Mouse (Mus musculus): ENCODE data around the gene Gpx4. TPM values are rescaled to one million over a fixed set of nuclear protein-coding genes. Genes with fewer than 3 reads are reported as not detected.
"Not testable (repeated sequence)": the region's sequence is repeated elsewhere in the genome, so short reads cannot be mapped to it uniquely, and the experiment has no call there.

Gpx4 gene
- polyA plus RNA-seq, 1 experiment: 964 TPM

- H3K4me1 ChIP-seq (ENCODE audit: control insufficient read depth, insufficient read depth, low read length): peaks cover 16% of the 10 kb centered on the region; the same call in 1 of the 2 replicates
- H3K27me3 ChIP-seq (ENCODE audit: control insufficient read depth, insufficient read depth, low read length): no peaks in the 10 kb centered on the region
- peak; percentile 100 for DNase-seq
- TF ChIP-seq POLR2A (IDR thresholded peaks at IDR 0.05; ENCODE audit: borderline replicate concordance, insufficient read depth, low read length) (peak; percentile 98), CTCF (IDR thresholded peaks at IDR 0.05; ENCODE audit: borderline replicate concordance, insufficient read depth, low read depth, low read length) (no peak)
- peak overlapping the region; percentile 96 for H3K4me3 ChIP-seq (replicated peaks; ENCODE audit: insufficient read depth, low read depth, low read length)
- peak overlapping the region; percentile 86 for H3K27ac ChIP-seq (ENCODE audit: insufficient read depth, low read length)
- WGBS: under 1% methylated on average over 47 of the region's 47 CpGs
Measured at GRCm38 (mm10) chr10:80053259-80053780, 6.4 kb downstream of the Gpx4 start.

GRCm38 (mm10) chr10:80053831-80054815, 7.2 kb downstream of the Gpx4 start:
- WGBS: under 1% methylated on average over 77 of the region's 77 CpGs
- Histone ChIP-seq H3K4me1 (ENCODE audit: control insufficient read depth, insufficient read depth, low read length) (peaks cover 16% of the 10 kb centered on the region; the same call in 1 of the 2 replicates), H3K4me3 (replicated peaks; ENCODE audit: insufficient read depth, low read depth, low read length) (peak overlapping the region; percentile 96), H3K27ac (ENCODE audit: insufficient read depth, low read length) (peak overlapping the region; percentile 86), H3K27me3 (ENCODE audit: control insufficient read depth, insufficient read depth, low read length) (no peaks in the 10 kb centered on the region)
- TF ChIP-seq CTCF (IDR thresholded peaks at IDR 0.05; ENCODE audit: borderline replicate concordance, insufficient read depth, low read depth, low read length) (no peak), POLR2A (IDR thresholded peaks at IDR 0.05; ENCODE audit: borderline replicate concordance, insufficient read depth, low read length) (no peak)
- DNase-seq: peak; percentile 74 to 77

- 1% methylated on average over 3 of the region's 3 CpGs for WGBS
- peak in 1 of 2 experiments; percentile 57 for DNase-seq
- Histone ChIP-seq H3K4me1 (ENCODE audit: control insufficient read depth, insufficient read depth, low read length) (peaks cover 16% of the 10 kb centered on the region; the same call in 1 of the 2 replicates), H3K27ac (ENCODE audit: insufficient read depth, low read length) (peak overlapping the region; percentile 86; the same call in 1 of the 2 replicates), H3K4me3 (replicated peaks; ENCODE audit: insufficient read depth, low read depth, low read length) (peak overlapping the region; percentile 96)
- H3K27me3 ChIP-seq (ENCODE audit: control insufficient read depth, insufficient read depth, low read length): not testable (repeated sequence)
Measured at GRCm38 (mm10) chr10:80054911-80055310, 7.9 kb downstream of the Gpx4 start.

DNA sequence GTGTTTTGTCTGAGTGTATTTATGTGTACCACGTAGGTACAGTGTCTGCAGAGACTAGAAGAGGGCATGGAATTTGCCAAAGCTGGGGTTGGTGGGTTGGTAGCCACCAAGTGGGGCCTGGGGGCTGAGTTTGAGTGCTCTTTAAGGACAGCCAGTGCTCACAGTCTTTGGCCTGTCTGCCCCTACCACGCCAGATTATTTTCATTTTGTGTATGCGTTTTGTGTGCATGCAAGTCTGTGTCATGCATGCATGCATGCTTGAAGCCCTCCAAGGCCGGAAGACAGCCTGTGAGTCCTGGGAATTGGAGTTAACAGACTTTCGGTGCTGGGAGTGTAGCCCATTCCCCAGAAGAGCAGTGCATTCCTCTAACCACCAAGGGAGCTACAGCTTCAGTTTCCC, 8.4 kb downstream of the Gpx4 start:
- peaks cover 16% of the 10 kb centered on the region; the same call in 1 of the 2 replicates for H3K4me1 ChIP-seq (ENCODE audit: control insufficient read depth, insufficient read depth, low read length)
- H3K27ac ChIP-seq (ENCODE audit: insufficient read depth, low read length): no peak overlapping the region
- DNase-seq: no peak
- TF ChIP-seq POLR2A (IDR thresholded peaks at IDR 0.05; ENCODE audit: borderline replicate concordance, insufficient read depth, low read length) (no peak), CTCF (IDR thresholded peaks at IDR 0.05; ENCODE audit: borderline replicate concordance, insufficient read depth, low read depth, low read length) (no peak)
- 24% methylated on average over 5 of the region's 5 CpGs for WGBS
- H3K4me3 ChIP-seq (replicated peaks; ENCODE audit: insufficient read depth, low read depth, low read length): peak overlapping the region; percentile 96
- no peaks in the 10 kb centered on the region for H3K27me3 ChIP-seq (ENCODE audit: control insufficient read depth, insufficient read depth, low read length)

GRCm38 (mm10) chr10:80055891-80056290, 8.9 kb downstream of the Gpx4 start:
- 52% methylated on average over 10 of the region's 10 CpGs for WGBS
- TF ChIP-seq POLR2A (IDR thresholded peaks at IDR 0.05; ENCODE audit: borderline replicate concordance, insufficient read depth, low read length) (no peak), CTCF (IDR thresholded peaks at IDR 0.05; ENCODE audit: borderline replicate concordance, insufficient read depth, low read depth, low read length) (no peak)
- Histone ChIP-seq H3K27ac (ENCODE audit: insufficient read depth, low read length) (no peak overlapping the region), H3K27me3 (ENCODE audit: control insufficient read depth, insufficient read depth, low read length) (no peaks in the 10 kb centered on the region), H3K4me3 (replicated peaks; ENCODE audit: insufficient read depth, low read depth, low read length) (no peak overlapping the region), H3K4me1 (ENCODE audit: control insufficient read depth, insufficient read depth, low read length) (peaks cover 16% of the 10 kb centered on the region; the same call in 1 of the 2 replicates)
- no peak for DNase-seq

GRCm38 (mm10) chr10:80056506-80056905, 9.5 kb downstream of the Gpx4 start:
- 71% methylated on average over 4 of the region's 4 CpGs for WGBS
- no peak for TF ChIP-seq POLR2A (IDR thresholded peaks at IDR 0.05; ENCODE audit: borderline replicate concordance, insufficient read depth, low read length)
- TF ChIP-seq CTCF (IDR thresholded peaks at IDR 0.05; ENCODE audit: borderline replicate concordance, insufficient read depth, low read depth, low read length): no peak
- no peak overlapping the region for H3K4me3 ChIP-seq (replicated peaks; ENCODE audit: insufficient read depth, low read depth, low read length)

DNA sequence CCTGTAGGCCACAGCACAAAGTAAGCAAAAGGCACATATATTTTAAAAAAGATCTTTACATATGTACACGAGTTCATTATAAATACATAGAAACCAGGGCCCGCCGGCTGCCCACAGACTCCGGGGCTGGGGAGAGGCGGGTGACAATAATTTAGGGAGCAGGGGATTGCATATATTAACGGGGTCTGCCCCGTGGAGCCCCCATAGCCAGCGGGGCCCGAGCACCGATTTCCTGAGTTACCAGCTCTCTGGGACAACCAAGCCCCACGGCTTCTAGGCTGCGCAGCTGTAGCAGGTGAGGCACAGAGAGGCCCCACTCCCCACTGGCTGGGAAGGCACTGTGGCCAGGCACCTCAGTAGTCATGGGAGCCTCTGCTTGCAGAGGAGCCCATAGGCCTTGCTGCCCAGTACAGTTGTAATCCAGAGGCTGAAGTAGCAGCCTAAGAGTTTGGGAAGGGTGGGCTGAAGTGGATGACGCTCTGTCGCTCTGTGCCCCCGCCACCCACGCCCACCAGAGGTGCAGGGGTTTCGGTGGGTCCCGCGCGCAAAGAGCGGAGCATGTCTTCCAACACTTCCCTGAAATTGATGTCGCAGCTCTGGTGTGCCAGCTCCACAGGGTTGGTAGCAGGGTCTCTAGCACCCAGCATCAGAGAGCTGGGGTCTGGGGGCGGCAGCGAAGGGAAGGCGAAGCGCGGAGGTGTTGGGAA, 10.2 kb downstream of the Gpx4 start:
- Histone ChIP-seq H3K27ac (ENCODE audit: insufficient read depth, low read length) (no peak overlapping the region), H3K4me3 (replicated peaks; ENCODE audit: insufficient read depth, low read depth, low read length) (no peak overlapping the region), H3K4me1 (ENCODE audit: control insufficient read depth, insufficient read depth, low read length) (peaks cover 16% of the 10 kb centered on the region; the same call in 1 of the 2 replicates), H3K27me3 (ENCODE audit: control insufficient read depth, insufficient read depth, low read length) (no peaks in the 10 kb centered on the region)
- no peak for DNase-seq
- TF ChIP-seq POLR2A (IDR thresholded peaks at IDR 0.05; ENCODE audit: borderline replicate concordance, insufficient read depth, low read length) (no peak), CTCF (IDR thresholded peaks at IDR 0.05; ENCODE audit: borderline replicate concordance, insufficient read depth, low read depth, low read length) (no peak)
- WGBS: 87% methylated on average over 27 of the region's 27 CpGs

More at GRCm38 (mm10) chr10:80056506-80056905, 9.5 kb downstream of the Gpx4 start:
- DNase-seq: no peak
- no peak overlapping the region for H3K27ac ChIP-seq (ENCODE audit: insufficient read depth, low read length)
- H3K27me3 ChIP-seq (ENCODE audit: control insufficient read depth, insufficient read depth, low read length): no peaks in the 10 kb centered on the region
- H3K4me1 ChIP-seq (ENCODE audit: control insufficient read depth, insufficient read depth, low read length): peaks cover 16% of the 10 kb centered on the region; the same call in 1 of the 2 replicates

Measured in cerebellum, adult 2 months (tissue).